Mouse (Mus musculus): Measurements from ENCODE around the gene Spty2d1. TPM values are rescaled to one million over a fixed set of nuclear protein-coding genes. Genes with fewer than 3 reads are reported as not detected.
A peak's percentile ranks its signal among the peaks of the same experiment; 100 is the strongest.
"Not testable (repeated sequence)": the region's sequence is repeated elsewhere in the genome, so short reads cannot be mapped to it uniquely, and the experiment has no call there.

Gene Spty2d1
- 10 to 100 TPM; 23.5 to 32.3 TPM for polyA plus RNA-seq (2017; shearing (Covaris generic))

DNA sequence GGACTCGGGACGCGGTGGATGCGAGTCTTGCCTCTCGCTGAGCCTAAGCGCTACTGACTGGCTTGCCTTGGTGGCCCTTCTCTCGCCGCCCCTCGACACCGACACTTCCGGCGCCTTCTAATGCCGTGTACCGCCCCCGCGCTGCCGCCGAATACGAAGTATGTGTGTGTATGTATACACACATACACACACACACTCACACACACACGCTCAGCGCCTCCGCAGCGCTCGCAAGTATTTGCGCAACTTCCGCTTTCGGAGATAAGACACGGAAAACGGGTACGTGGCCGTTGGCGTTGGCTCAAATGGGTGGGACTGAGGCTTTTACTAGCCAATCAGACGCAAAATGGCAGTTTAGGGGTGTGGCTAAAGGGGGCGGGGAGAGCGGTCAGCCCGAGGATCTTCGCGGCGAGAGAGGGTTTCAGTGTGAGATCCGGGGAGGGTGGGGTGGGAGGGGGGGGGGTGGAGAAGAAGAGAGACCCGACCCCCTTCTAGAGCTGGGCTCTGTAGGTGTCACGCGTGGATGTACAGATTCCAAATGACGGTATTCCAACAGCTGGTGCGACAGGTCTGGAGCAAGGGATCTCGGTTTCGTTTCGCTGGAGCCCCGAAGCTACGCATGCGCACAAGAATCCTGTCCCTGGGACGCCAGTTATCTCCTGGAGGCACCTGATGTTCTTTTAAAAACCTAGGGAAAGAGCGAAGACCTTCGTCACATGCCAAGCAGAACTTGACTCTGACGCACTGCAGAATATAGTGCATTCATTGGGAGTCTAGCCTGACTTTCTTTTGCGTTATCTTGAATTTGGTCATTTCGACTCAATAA is at the start of gene Spty2d1:
TSS of gene Spty2d1 (minus strand) at position 244 of the 826 bp plus-strand sequence.
- ATAC-seq, result peak; percentile 89

DNA sequence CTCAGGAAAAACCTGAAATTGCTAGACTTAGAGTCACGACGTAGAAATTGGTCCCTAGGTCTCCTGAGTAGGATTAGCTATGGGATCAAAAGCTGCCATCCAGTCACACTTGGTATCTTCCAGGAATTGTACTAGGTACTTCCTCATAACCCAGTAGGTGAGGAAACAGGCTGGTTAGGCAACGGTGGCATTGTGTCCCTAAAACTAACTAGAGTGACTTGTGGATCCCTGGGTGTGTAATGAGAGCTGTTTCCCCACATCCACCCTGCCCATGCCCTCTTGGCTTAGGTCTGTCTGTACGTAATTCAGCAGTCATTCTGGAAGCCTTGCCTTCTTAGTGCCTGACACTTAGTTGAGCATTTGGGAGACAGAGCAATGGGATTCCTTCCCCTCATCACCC is 48.1 kb upstream of the Spty2d1 start:
- no peak for ATAC-seq

DNA sequence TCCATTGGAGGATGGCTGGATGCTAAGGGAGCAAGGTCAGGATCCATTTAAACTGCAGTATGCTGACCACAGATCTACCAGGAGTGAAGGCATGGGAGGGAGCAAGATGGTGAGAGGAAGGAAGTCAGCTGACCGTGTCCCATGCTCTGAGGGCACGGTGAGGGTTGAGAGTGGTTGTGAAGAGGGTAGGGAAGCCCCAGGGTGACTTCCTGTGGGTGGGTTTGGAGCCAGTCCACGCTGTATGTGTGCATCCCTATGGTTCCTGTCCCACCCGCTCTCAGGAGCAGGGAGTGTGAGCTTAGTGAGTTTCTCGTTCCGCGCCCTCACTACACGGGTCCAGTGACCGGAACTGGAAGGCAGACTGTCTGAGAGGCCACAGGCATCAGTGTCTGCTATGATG is 47.5 kb upstream of the Spty2d1 start:
- no peak for ATAC-seq

DNA sequence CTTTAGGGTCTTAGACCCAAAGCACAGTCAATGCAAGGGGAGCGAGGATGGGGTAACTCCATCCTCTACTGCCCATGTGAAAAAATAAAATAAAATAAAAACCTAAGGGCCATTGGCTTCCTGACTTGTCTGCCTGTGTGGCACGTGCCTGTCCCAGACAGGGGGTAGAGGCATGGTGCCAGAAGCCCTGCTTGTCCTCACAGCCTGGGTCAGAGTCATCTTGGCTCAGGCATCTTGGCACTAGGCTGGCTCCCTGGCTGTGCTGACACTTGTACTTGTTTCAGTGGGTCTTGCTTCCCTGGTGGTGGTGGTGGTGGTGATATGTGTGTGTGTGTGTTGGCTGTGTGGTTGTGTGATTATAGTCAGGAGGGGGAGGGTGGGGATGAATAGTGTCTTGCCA is 46.5 kb upstream of the Spty2d1 start:
- ATAC-seq, result no peak

DNA sequence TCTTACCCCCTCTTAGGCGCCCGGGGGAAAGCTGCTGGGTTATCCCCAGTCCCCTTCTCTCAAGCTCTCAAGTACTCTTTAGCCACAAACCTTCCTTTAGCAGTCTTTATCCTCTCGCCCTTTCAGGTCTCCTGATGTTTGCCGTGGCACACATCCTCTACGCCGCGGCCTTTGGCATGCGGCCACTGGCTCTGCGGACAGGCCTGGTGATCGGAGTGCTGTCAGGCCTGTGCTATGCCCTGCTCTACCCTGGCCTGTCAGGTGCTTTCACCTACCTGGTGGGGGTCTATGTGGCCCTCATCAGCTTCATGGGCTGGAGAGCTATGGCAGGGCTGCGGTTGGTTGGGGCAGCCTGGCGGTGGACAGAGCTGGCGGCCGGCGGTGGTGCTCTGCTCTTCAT is 45.1 kb upstream of the Spty2d1 start:
- no peak for ATAC-seq

DNA sequence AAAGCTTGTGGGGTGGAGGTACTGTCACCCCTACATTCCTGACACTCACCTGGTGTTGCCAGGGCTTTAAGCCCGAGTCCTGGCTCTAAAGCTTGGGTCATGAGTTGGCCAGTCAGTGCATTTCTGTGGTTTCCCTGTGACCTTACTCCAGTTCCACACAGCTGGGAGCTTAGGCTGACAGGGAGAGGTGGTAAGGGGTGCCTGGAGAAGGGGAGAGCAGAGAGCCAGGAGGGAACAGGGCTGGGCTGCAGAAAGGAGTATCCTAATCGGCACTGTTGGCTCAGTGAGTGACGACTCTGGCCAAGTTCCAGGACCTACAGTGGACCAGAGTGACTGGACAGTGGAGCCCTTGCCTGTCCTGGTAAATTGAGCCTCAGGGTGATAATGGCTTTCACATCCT is 44.1 kb upstream of the Spty2d1 start:
- no peak for ATAC-seq

DNA sequence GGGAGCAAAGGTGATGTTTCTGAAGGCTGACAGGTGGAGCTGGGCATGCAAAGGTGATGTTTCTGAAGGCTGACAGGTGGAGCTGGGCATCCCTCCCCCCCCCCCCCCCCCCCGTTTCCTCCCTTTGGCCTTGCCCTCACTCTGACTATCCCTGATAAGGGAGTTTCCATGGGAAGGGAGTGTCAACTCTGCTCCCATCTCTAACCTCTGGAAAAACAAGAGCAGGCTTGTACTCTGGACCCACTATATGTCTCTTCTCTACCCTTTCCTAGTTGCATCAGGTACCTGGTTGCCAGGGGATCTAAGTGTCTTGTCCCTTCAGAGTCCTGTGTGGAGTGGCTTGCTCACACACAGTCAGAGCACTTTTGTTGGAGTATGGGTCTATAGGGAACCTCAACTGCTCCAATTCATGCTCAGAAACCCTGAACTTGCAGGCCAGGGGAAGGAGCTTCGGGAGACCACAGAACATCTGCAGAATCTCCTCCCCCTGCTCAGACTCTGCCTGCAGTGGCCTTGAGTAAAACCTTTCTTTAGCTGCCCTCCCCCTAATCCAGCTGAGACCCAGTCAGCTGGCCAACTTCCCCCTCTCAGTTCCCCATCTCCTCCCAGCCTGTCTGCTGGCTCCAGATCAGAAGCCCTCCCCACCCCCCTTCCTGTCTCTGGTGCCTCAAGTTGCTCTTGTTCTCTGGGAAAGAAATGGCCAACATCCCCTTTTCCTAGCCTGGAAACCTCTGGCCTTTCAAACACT is 43.4 kb upstream of the Spty2d1 start:
- ATAC-seq, result no peak

DNA sequence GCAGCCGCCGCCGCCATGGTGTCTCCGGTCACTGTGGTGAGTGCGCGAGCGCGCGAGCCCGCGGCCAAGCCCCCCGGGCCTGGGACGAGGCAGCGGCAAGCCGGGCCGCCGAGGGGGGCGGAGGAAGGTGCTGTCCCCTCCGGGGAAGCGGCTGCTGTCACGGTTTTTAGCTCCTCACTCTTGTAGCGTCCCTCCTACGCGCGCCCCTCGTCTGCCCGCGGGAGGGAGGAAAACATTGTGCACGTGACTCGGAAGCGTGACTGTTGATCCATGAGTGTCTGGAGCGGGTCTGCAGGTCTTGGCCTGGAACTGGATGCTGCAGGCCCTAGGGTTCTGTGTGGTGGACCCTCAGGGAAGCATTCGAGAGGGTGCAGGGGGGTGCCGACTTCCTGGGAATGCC is 42.6 kb upstream of the Spty2d1 start:
- ATAC-seq, result peak; percentile 64

DNA sequence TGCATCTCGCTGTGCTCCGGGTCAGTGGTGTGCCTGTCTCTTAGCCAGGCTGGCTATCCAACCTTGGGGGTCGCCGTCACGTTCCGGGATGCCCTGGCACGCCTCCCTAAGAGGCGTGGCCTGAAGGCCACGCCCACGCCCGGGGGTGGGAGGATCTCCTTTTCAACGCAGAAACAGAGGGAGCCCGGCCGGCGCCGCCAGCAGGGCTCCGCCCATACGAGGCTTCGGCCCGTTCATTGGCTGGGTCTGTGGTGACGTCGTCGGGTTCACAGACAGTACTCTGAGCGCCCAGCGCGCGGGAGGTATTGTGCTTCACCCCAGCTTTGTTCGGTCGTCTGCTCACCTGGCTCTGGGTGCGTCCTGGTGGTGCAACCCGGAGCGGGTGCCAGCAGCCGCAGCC is 42.2 kb upstream of the Spty2d1 start, which contains the start of gene Tmem86a:
TSS of gene Tmem86a (plus strand) at position 236 of the 400 bp plus-strand sequence.
- peak; percentile 97 for ATAC-seq

DNA sequence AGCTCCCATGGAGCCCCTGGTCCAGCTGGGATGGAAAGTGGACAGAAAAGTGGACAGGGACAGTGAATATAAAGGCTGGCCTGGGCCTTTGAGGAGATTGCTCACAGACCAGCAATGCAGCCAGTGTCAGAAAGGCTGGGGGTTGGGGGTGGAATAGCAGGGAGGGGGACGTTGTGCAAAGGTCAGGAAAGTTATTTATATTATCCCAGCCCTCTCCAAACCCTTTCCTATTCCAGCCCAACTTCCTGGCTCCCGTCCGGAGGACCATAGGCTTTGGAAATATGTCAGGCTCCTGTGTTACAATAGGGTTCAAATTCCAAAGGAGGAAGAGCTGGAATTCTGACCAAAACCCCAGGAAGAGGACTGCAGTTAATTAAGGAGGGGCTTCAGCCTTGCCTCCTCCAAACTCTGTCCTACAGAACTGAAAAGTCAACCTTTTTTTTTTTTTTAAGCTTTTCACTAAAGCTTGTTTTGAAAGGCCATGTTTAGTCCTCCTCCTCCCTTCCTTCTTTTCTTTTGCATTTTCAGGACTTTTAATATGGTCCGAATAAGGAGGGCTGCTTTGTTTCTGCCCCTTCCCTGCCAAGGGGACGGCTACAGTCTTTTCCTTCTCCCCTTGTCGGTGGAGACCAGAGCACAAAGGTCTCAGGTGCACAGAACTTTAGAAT is 34.7 kb upstream of the Spty2d1 start:
- ATAC-seq, result no peak

DNA sequence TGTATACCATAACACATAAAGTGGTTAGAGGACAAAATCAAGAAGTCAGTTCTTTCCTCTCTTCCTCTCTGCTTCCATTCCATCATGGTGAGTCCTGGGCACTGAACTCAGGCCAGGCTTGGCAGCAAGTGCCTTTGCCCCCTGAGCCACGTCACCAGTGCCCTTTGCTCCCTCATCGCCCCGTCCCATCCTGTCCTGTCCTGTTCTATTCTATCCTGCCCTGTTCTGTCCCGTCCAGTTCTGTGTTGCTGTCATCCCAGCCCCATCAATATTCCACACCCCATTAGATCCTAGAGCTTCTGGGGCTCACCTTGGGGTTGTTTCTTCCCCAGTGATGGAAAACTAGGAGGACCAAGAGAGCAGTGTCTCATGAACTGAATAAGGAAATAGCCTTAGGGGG is 33.9 kb upstream of the Spty2d1 start:
- ATAC-seq, result no peak

DNA sequence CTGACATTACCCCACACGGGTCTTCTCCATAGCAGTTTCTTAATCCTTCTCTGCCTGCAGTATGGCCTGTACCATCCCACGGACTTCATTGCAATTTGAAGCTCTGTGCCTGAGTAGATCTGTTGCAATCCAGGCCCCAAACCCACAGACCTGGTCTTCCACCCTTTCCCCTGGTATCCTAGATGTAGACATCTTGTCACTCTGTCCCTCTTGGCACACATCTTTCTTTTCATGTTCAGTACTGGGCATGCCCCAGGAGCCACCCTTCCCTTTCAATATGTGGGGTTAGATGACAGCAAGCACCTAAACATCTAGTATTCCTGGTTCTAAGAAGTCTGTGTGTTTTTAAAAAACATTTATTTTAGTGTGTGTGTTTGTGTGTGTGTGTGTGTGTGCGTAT is 33.5 kb upstream of the Spty2d1 start:
- no peak for ATAC-seq

DNA sequence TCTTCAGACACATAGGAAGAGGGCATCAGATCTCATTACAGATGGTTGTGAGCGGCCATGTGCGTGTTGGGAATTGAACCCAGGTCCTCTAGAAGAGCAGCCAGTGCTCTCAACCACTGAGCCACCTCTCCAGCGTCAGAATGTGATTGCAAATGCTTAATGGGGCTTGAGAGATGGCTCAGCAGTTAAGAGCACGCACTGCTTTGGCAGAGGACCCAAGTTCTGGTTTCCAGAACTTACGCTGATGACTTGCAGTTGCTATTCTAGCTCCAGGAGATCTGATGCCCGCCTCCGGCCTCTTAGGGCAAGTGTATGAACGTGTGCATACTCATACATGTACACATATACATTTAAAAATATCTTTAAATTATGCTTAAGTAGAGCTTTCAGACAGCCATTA is 27.2 kb upstream of the Spty2d1 start:
- no peak for ATAC-seq

DNA sequence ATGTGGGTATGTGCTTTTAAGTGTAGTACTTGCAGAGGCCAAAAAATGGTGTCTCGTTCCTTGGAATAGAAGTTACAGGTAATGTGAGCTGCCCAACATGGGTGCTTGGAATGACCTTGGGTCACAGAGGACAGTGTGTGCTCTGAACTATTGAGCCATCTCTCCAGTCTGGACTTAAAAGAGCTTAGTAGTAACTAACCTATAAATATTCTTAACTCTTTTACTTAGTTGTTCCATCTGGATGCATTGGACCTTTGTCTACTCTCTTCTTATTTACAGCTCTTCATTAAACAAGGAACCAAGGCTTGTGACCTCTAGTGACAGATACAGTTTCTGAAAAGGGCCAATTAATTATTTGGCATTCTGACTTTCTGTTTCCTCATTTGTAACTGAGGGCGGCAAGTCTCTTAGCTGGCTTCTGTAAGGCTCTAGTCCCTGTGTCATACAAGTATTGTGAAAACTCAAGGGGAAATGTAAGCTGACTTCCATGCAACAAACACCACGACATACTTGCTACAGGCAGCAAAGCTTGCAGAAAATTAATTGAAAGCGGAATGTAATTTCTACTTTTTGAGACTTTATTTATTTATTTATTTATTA is 26.7 kb upstream of the Spty2d1 start:
- no peak for ATAC-seq

DNA sequence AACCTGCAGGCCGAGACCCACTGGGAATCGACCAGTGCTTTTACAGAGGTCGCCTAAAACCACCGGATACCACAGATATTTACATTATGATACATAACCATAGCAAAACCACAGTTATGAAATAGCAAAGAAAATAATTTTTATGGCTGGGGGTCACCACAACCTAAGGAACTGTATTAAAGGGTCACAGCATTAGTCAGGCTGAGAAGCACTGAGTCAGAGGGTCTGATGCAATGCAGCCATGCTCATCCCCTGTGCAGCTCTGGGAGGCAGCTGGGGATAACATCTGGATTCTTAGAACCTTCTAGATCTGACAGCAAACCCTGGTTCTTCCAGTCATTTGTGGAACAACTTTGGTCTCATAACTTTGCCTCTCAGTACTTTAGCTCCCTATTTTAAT is 23.2 kb upstream of the Spty2d1 start:
- no peak for ATAC-seq

DNA sequence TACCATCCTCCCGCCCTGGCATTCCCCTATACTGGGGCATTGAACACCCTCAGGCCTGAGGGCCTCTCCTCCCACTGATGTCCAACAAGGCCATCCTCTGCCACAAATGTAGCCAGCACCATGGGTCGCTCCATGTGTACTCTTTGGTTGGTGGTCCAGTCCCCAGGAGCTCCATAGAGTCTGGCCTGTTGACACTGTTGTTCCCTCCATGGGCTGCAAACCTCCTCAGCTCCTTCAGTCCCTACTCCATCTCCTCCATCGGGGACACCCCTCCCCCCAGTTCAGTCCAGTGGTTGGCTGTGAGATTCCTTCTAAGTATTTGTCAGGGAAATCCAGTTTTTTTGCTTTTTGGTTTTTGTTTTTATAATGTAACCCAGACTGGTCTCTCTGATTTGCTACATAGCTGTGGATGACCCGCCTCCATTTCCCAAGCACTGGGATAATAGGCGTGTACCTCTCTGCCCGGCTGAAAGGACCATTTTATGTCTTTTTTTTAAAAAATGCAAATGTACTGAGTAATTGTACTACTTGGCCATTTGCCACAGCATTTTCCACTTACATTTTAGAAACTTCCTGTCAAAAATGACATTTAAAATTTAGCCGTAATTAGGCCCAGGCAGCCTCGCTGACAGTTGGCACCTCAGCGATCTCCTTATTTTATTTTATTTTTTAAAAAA is 22.4 kb upstream of the Spty2d1 start:
- peak; percentile 36 for ATAC-seq

DNA sequence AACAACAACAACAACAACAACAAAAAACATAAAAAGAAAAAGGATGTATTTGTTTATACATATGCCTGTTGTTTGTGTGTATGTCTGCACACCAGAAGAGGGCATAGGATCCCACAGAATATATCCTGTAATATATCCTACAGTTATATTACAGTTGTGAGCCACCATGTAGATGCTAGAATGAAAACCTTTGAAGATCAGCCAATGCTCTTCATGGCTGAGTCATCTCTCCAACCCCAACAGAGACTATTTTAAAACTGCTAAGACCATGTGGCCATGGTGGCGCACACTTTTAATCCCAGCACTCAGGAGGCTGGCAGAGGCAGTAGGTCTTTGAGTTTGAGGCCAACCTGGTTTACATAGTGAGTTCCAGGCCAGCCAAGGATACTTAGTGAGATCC is 19.3 kb upstream of the Spty2d1 start:
- ATAC-seq, result no peak

DNA sequence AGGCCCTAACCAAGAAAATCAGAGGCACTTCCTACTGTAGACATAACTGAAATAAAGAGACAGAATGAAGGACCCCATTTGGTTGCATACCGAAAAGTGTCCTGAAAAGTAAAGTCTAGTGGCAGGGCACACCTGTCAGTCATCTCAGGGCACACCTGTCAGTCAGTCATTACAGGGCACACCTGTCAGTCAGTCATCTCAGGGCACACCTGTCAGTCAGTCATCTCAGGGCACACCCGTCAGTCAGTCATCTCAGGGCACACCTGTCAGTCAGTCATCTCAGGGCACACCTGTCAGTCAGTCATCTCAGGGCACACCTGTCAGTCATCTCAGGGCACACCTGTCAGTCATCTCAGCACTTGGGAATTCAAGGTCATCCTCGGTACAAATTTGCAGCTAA is 18.7 kb upstream of the Spty2d1 start:
- not testable (repeated sequence) for ATAC-seq

DNA sequence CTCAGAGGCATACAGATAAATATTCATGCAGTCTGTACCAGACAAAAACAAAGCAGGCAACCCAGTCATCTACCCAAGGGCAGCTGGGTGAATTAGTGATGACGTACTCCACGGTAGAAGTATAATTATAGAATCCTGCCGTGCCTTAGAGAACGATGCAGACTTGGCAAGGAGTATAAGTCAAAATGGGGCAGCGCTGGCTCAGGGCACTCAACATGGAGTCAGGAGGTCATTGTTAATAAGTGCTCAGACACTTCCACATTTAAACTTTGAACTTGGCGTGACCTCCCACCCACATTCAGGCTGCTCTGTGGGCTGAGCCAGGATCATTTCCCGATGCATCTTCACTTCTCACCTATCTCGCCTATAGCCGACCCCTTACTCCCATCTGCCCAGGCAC is 17.2 kb upstream of the Spty2d1 start:
- no peak for ATAC-seq

DNA sequence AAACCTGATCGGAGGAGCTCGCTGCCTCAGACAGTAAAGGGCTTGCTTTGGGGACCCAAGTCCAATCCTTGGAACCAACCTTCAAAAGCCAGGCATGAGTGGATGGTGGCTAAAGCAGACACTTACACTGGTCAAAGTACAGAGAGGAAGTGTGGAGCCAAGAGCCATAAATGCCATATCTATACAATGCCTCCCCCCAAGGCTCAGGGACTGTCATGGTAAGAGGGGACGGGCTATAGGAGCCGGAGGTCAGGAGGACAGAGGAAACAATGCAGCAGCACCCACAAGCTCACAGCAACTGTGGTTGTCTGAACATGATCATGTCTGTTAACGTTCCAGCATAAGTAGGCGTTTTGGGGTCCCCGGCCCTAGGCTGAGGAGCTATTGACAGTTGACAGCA is 16.2 kb upstream of the Spty2d1 start:
- ATAC-seq, result no peak

DNA sequence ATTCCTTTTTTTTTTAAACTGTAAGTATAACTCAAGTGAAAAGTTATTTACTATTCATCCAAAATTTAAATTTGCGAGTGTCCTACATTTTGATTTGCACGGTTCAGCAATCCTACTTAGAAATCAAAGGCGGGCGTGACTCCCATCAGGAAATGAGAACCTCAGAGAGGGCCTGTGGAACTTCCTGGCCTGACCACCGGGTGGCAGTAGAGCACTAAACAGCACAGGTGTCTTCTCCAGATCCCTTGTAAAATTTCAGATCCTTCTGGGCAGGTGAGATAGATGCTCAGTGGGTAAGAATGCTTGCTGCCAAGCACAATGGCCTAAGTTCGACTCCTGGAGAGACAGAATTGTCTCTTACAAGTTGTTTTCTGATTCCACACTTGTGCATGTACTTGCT is 15.3 kb upstream of the Spty2d1 start:
- ATAC-seq, result peak; percentile 64

DNA sequence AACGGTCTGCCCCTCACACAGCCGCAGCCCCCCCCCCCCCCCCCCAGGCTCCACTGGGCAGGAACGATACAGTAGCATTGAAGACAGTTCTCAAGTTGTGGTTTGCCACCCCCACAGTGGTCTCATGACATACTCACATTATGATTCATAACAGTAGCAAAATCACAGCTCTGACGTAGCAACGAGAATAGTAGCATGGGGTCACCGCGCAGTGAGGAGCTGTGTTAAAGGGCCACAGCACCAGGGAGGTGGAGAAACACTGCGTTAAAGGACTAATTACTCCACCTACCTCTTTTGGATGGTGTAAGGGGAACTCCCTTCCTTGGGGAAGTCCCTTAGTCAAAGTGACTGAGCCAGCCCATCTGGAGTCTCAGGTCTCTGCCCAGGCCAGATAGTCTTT is 14.3 kb upstream of the Spty2d1 start:
- peak; percentile 90 for ATAC-seq

DNA sequence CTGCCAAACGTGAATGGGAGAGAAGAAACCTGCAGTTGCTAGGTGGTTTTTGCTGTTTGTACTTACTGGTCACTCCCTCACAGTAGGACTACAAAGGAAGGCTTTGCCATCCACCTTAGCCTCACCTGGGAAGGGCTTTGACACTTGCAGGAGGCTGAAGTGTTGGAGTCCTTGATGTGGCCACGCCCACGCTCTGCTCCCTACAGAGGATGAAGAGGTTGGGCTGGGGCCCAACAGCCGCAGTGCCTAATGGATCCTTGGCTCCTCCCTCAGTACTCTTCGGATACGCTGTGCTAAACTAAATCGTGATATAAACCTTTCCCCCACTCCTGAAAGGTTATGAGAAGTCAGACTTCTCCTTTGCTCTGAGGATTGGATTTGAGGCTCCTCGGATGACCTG is 12.7 kb upstream of the Spty2d1 start:
- ATAC-seq, result no peak
